In the genomic region with DNA sequence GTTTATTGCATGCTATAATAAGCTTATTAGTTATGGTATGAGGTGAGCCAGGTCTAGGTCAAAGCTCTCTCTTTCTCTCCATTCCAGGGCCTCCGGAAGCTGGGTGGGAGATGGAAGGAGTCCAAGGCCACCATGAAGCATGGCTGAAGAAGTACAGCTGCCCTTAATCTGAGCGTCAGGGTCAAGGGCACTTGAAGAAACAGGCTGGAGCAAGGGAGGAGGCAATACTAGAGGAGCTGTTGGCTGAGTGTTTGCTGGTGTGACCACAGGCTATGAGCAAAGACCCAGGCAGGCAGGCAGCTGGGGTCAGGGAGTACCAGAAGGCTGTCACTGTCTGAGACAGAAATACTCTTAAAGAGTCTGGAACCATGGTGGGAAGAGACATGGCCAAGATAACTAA, we compare ENCODE assay signal across 18 mouse cellular contexts.
DNase-seq lines count a peak whose midpoint lies in the region; ATAC-seq and TF ChIP-seq lines count a peak whose summit lies in the region.
"Had no signal": no experiment of that assay in that cellular context is flagged by ENCODE, and none has a peak within 500 bp of the region (broad histone marks: within the 10 kb centered on the region; RNA-seq: fewer than 3 reads in every experiment).

No protein-coding gene starts in this region.

- no peaks in the 10 kb centered on the region for H3K36me3 ChIP-seq in kidney, postnatal 0 days (ENCODE audit: insufficient read depth, low read length)
- H3K36me3 ChIP-seq in lung, embryonic 15.5 days, result no peaks in the 10 kb centered on the region
- H3K36me3 ChIP-seq: embryonic facial prominence, embryonic 13.5 days; heart, embryonic 10.5 days; intestine, embryonic 15.5 days had no signal

- DNase-seq in lung, adult 18-20 months, result peak; percentile 7 to 29
- DNase-seq in lung, adult 2 months, result no peak
- peak; percentile 62 for DNase-seq in kidney, postnatal 0 days (ENCODE audit: low spot score)
- peak; percentile 57 for DNase-seq in testis, postnatal 10 days (ENCODE audit: low spot score)
- DNase-seq in heart, adult 8-10 months (ENCODE audit: low spot score), result no peak
- DNase-seq in gastrocnemius, postnatal 4 days (ENCODE audit: low spot score in 2 of 2), result no peak
- DNase-seq: cerebellum, adult 11 months; gastrocnemius, postnatal 10 days; heart, postnatal 10 days; layer of hippocampus, adult 9-11 months; right cerebral cortex, postnatal 25 days; thymus, postnatal 25 days had no signal

- H3K4me2 ChIP-seq in kidney, postnatal 0 days (ENCODE audit: low read length), result no peak overlapping the region
- no peak overlapping the region for H3K4me2 ChIP-seq in lung, embryonic 15.5 days
- H3K4me2 ChIP-seq: embryonic facial prominence, embryonic 13.5 days; hindbrain, embryonic 14.5 days; intestine, embryonic 15.5 days had no signal

- no peak overlapping the region for H3K9ac ChIP-seq in kidney, postnatal 0 days (ENCODE audit: low read depth, low read length)
- no peak overlapping the region for H3K9ac ChIP-seq in lung, embryonic 15.5 days
- H3K9ac ChIP-seq: embryonic facial prominence, embryonic 13.5 days; hindbrain, embryonic 14.5 days; intestine, embryonic 15.5 days had no signal

- no peak overlapping the region for H3K27ac ChIP-seq in kidney, postnatal 0 days
- no peak overlapping the region for H3K27ac ChIP-seq in lung, embryonic 15.5 days
- H3K27ac ChIP-seq: embryonic facial prominence, embryonic 13.5 days; heart, embryonic 10.5 days; hindbrain, embryonic 14.5 days; intestine, embryonic 15.5 days; stomach, postnatal 0 days had no signal

- no peaks in the 10 kb centered on the region for H3K4me1 ChIP-seq in lung, adult 2 months (ENCODE audit: control insufficient read depth, insufficient read depth, low read length)
- no peaks in the 10 kb centered on the region for H3K4me1 ChIP-seq in kidney, postnatal 0 days (replicated peaks; ENCODE audit: insufficient read depth, low read length)
- no peaks in the 10 kb centered on the region for H3K4me1 ChIP-seq in lung, embryonic 15.5 days
- H3K4me1 ChIP-seq: embryonic facial prominence, embryonic 13.5 days; heart, embryonic 10.5 days; intestine, embryonic 15.5 days had no signal

- H3K27me3 ChIP-seq in kidney, postnatal 0 days (ENCODE audit: insufficient read depth, low read length), result no peaks in the 10 kb centered on the region
- no peaks in the 10 kb centered on the region; the same call in 1 of the 2 replicates for H3K27me3 ChIP-seq in lung, embryonic 15.5 days
- H3K27me3 ChIP-seq: intestine, embryonic 15.5 days had no signal

- no peak overlapping the region for H3K4me3 ChIP-seq in lung, adult 2 months (replicated peaks; ENCODE audit: extremely low read depth, low read depth, low read length)
- H3K4me3 ChIP-seq in kidney, postnatal 0 days (replicated peaks; ENCODE audit: low read depth, low read length), result no peak overlapping the region
- no peak overlapping the region for H3K4me3 ChIP-seq in lung, embryonic 15.5 days
- H3K4me3 ChIP-seq: embryonic facial prominence, embryonic 13.5 days; heart, embryonic 10.5 days; intestine, embryonic 15.5 days had no signal

- 56% methylated on average over 2 of the region's 2 CpGs for WGBS in lung, adult 2 months
- WGBS in kidney, postnatal 0 days, result 49% methylated on average over 2 of the region's 2 CpGs
- 33% methylated on average over 2 of the region's 2 CpGs for WGBS in lung, embryonic 15.5 days

- H3K9me3 ChIP-seq in kidney, postnatal 0 days (replicated peaks; ENCODE audit: low read length), result no peaks in the 10 kb centered on the region
- H3K9me3 ChIP-seq in lung, embryonic 15.5 days, result no peaks in the 10 kb centered on the region
- H3K9me3 ChIP-seq: embryonic facial prominence, embryonic 13.5 days; heart, embryonic 10.5 days; intestine, embryonic 15.5 days had no signal

- TF ChIP-seq POLR2A in lung, adult 2 months (IDR thresholded peaks at IDR 0.05; ENCODE audit: borderline replicate concordance, extremely low read depth, low read depth, low read length), result no peak

- ATAC-seq in kidney, postnatal 0 days (replicated peaks; ENCODE audit: low FRiP score, low read depth), result no peak; the same call in 1 of the 2 replicates
- peak; percentile 91 for ATAC-seq in lung, embryonic 15.5 days (ENCODE audit: borderline replicate concordance, extremely low read depth, low FRiP score, low TSS enrichment)
- ATAC-seq: intestine, embryonic 15.5 days had no signal

- TF ChIP-seq CTCF in lung, adult 2 months (IDR thresholded peaks at IDR 0.05; ENCODE audit: insufficient read depth, low read length), result no peak
- TF ChIP-seq CTCF in kidney, postnatal 0 days (IDR thresholded peaks at IDR 0.05; ENCODE audit: low read depth), result no peak

Comparison
In these comparisons a context has a peak if more than half of its experiments do, and no peak if none do; other contexts are left out.
1. DNase-seq: peak in lung, adult 18-20 months (2 of 2), kidney, postnatal 0 days (single experiment) and testis, postnatal 10 days (single experiment); none in lung, adult 2 months (single experiment), heart, adult 8-10 months (single experiment) and gastrocnemius, postnatal 4 days (0 of 2).